Mouse (Mus musculus) thymus, postnatal 4 days (tissue): ENCODE data around the gene Srsf4.

Experiments
- DNase-seq: peaks from one replicate; pipeline ENCODE4 v3.0.0; 2021

Gene Srsf4

DNA sequence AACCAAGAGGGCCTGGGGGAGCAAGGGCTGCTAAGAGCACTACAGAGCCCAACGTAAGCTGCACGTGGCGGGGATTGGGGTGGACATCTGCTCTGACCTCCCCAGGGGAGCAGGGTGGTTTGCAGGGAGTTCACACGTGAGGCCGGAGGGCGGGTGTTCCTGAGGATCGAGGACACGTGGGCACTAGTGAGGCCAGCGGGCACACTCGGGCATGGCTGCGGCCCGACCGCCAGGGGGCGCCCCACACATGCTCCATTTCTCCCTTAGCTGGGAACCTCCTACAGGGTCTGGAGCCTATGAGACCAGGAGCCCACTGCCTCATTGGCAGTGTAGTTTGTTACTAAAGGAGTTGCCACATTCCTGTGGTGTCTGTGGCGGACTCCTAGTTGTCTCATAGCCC is 43.0 kb downstream of the Srsf4 start:
- DNase-seq, result peak; percentile 89

DNA sequence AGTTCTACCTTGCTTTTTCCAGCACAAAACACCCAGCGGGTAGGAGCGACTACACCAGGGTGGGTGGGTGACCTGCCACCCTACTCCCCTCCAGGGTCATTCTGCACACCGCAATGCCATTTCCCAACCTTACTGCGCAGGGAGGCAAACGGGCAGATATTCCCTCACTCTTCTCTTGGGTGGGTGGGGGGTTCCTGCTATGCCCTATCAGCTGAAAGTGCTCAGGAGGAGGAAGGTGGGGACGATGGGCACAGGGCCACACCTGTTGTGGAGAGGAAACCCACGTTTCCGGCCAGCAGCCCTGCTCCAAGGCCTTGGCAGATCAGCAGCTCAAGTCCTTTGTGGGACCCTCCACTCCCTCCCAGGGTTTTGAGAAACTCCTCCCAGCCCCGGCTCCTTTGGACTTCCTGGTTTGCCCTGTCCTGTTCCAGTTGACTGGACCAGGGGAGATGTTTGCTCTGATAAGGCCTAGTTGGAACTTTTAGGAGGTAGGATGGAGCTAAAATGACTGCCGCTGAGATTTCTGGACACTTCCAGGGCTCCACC is 43.7 kb downstream of the Srsf4 start:
- no peak for DNase-seq

DNA sequence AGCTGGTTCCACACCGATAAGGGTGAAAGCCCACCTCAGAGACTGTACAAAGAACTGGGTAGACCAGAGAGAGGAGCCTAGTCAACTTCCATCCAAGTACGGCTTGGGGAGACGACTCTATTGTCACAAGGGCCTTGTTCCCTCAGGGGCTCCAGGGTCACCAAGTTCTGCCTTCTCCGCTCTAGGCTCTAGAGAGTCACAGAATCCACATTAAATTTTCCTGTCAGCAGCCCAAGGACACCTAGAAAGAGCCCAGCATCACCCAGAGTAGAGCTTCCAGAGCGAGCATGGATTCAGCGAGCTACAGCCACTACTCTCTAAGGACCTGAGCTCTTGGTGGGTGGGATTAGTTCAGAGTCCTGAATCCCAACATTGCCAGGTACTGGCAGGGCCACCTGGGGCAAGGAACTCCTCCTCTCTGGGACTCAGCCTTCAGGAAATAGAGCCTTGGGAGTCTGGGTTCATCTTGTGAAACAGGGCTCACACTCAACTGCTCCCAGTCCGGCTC is 44.7 kb downstream of the Srsf4 start:
- DNase-seq, result no peak

- no peak for DNase-seq
These were observed 45.5 kb downstream of the Srsf4 start for GRCm38 (mm10) chr4:131918711-131919500.

GRCm38 (mm10) chr4:131919506-131920140 is 46.2 kb downstream of the Srsf4 start:
- no peak for DNase-seq

DNA sequence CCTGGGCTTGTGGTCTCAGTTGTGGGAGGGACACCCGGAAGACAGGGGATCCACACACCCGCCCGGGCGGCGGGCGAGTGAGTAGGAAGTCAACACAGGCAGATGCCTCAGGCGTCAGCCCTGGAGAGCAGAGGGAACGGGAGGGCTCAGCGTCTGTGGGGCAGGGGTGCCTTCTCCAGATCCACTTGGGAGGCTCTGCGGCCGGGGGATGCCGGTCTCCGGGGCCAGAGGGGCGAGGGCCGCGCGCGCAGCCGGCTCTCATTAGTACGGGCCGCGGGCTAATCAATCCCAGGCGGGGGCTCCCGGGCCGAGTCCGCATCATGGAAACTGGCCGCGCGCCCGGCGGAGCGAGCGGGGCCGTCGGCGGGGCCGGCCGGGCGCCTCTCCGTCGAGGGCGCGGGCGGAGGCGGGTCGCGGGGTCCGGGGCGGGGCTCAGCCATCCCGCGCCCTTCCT is 46.8 kb downstream of the Srsf4 start:
- DNase-seq, result peak; percentile 39

GRCm38 (mm10) chr4:131920595-131921351 is 47.4 kb downstream of the Srsf4 start:
- DNase-seq, result peak; percentile 38

DNA sequence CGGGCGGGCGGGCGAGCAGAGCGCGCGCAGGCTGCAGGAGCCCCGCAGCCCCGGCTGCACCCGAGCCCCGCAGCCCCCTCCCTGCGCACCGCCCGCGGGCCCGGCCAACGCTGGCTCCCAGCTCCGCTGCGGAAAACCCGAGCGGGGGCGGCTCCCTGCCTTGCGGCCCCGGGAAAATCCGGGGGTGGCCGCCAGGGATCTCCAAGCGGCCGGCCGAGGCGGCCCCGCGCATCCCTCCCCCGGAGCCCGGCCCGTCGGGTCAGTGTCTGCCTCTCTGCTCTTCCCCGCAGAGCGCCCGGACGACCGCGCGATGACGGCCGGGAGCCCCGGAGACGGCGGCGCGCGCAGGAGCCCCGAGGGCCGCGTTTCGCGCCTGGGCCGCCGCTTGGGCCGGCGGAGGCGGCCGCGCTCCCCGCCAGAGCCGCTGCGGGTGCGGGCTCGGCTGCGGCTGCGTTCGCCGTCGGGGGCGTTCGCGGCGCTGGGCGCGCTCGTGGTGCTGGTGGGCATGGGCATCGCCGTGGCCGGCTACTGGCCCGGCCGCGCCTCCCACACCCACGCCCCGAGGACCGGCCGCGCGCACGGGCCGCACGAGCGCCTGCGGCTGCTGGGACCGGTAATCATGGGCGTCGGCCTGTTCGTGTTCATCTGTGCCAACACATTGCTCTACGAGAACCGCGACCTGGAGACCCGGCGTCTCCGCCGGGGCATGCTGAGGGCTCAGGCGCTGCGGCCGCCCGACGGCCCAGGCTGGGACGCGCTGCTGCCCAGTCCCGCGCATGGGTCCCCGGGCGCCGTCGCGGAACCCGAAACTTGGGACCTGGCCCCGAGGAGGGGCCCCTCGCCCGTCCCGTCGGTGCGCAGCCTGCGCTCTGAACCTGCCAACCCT is 48.3 kb downstream of the Srsf4 start, which contains the start of gene Tmem200b:
Tmem200b (plus strand) TSS at position 311 of the 886 bp plus-strand sequence.
- DNase-seq, result peak; percentile 35

GRCm38 (mm10) chr4:131922404-131922803 is 49.0 kb downstream of the Srsf4 start:
- no peak for DNase-seq

- no peak for DNase-seq
These were observed 50.8 kb downstream of the Srsf4 start for GRCm38 (mm10) chr4:131924096-131924810.

- DNase-seq, result no peak
These were observed 55.7 kb downstream of the Srsf4 start for GRCm38 (mm10) chr4:131929146-131929545.

GRCm38 (mm10) chr4:131939459-131939858 is 66.0 kb downstream of the Srsf4 start:
- DNase-seq, result no peak

GRCm38 (mm10) chr4:131940846-131941245 is 67.4 kb downstream of the Srsf4 start:
- DNase-seq, result no peak

DNA sequence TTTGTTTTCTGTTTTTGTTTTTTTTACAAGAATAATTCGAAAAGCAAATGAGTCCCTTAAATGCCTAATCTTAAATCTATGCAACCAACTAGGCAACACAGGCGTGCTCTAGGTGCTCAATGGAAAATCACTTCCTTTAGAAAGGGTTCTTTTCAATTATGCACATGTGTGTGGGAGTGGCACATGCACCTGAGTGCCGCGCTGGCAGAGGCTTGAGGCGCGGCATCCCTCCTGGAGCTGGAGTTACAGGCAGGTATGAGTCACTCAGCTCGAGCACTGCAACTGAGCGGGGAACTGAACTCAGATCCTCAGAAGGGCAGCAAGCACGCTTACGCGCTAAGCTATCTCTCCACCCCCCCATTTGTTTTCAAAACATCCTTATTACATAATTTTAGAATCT is 74.4 kb downstream of the Srsf4 start:
- no peak for DNase-seq

- DNase-seq, result no peak
These were observed 76.5 kb downstream of the Srsf4 start for GRCm38 (mm10) chr4:131949903-131950302.

- DNase-seq, result no peak
These were observed 77.2 kb downstream of the Srsf4 start for GRCm38 (mm10) chr4:131950657-131951056.
